Mouse (Mus musculus): Measurements from ENCODE around the gene Kazald1.

DNA sequence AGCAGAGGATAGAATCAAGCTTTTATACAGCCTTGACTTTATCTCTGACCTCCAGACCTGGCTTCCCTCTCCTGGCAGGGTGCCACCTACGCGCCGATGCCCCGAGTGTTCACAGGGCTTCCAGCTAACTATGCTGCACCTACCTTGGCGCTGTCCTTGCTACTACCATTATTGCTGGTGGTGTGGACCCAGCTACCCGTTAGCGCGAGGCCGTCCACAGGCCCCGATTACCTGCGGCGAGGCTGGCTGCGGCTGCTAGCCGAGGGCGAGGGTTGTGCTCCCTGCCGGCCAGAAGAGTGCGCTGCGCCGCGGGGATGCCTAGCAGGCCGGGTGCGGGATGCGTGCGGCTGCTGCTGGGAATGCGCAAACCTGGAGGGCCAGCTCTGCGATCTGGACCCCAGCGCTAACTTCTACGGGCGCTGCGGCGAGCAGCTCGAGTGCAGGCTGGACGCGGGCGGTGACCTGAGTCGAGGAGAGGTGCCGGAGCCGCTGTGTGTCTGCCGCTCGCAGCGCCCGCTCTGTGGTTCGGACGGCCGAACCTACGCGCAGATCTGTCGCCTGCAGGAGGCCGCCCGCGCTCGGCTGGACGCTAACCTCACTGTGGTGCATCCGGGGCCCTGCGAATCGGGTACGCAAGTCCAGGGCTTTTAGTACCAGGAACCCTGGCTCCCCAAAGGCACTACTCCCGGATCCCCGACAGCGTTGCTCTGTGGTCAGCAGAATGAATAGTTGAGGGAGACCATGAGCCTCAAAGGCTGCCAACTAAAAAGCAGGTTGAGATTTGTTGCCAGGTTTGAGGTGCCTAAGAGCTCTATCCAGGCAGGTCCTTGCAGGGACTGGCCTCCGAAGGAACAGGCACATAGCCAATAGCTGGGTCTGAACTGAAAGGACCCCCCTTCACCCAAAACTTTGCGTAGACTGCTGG, 1.8 kb downstream of the Kazald1 start:
- TF ChIP-seq CTCF (IDR thresholded peaks at IDR 0.05; ENCODE audit: low read depth) (peak; percentile 55), EP300 (IDR thresholded peaks at IDR 0.05; ENCODE audit: low read depth) (no peak)

Measured in heart, postnatal 0 days (tissue).